Mouse (Mus musculus) urinary bladder, adult 18-20 months (tissue): ENCODE measurements at regions not wholly inside any gene's neighbourhood (a gene's known extent, or its start where the extent isn't known, plus 50 kb on each side); places are given as distances from the start of the nearest gene placed in this dataset.

Source experiments
- DNase-seq, 2 experiments: peaks; one replicate each; pipeline ENCODE4 v3.0.0; 2022; ENCODE audit warnings: low spot score in 2 of 2, mixed read lengths in 2 of 2

GRCm38 (mm10) chr12:106585626-106586025 lies 575.6 kb downstream of the Vrk1 start:
- DNase-seq = no peak

DNA sequence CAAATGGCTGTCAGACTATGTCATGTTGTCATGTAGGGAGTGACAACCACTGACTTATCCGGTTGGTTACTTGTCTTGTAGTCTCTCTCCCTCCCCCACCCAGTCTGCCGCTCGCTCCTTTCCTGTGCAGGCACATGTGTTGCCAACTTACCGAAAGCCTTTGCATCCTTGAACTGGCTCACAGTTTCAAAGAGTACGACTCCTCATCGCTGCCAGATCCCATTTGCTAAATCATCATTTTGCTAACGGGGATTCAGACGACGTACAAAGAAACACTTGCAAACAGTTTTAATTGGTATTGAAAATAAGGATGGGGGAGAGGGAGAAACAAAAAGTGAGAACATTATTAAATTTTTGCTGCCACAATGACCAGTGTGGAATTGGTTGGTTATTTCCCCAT lies 582.7 kb downstream of the Vrk1 start:
- no peak for DNase-seq

GRCm38 (mm10) chr12:106597636-106598035 lies 587.6 kb downstream of the Vrk1 start:
- DNase-seq = no peak

GRCm38 (mm10) chr12:106607240-106607639 lies 597.2 kb downstream of the Vrk1 start:
- no peak for DNase-seq

- no peak for DNase-seq
These were observed 597.8 kb downstream of the Vrk1 start for GRCm38 (mm10) chr12:106607655-106608337.

DNA sequence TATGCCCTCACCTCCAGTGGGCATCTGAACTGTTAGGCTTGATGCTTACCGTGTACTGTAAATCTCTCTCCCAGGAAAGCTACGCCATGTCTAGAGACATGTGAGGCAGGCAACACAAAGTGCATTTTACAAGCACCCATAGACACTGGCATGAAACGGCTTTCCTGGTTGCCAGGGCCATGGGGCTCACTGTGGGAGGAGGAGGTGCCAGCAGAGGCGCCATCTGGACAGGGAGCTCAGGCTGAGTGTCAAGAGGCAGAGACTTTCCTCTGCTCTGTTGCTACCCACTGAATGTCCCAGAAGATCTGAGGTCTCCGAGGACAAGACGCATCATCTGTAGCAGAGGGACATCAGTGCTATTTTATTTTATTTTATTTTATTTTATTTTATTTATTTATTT lies 608.7 kb downstream of the Vrk1 start:
- no peak for DNase-seq

DNA sequence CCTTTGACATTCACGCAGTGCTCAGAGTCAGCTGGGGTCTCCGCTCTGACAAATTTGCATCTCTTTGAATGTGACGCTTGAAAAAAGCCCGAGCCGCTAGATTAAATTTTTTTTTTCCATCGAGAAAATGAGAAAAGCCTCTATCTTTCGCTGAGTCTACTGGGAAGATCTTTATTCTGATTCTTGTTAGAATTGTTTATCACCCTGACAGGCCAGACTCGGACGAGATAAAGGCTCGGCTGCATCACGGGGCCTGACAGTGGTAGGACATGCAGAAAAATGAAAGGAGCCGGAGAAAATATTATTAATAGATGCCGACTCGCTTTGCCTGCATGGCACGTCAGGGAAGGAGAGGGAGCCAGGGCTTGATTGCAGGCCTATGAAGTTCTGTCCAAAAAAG lies 616.8 kb downstream of the Vrk1 start:
- DNase-seq = no peak

DNA sequence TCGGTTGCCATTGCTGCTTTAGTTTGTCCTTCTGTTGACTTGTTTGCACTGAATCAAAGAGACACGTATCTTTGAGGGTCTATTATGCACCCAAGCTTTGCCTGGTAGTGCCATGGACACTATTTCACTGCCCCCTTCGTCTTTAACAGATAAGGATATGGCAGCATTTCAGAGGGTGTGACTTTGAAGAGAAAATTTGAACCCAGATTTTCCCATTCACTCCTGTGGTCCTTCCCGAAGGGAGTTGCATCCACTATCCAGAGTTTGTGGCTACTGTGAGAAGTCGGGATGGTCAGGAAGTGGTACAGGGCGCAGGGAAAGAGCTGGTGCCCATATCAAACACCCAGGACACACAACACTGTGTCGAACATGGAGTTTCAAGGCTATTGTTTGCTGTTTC lies 622.5 kb downstream of the Vrk1 start:
- no peak for DNase-seq

- DNase-seq = no peak
These were observed 623.1 kb downstream of the Vrk1 start for GRCm38 (mm10) chr12:106633096-106633495.

- DNase-seq = no peak
These were observed 648.3 kb downstream of the Vrk1 start for GRCm38 (mm10) chr12:106658317-106658716.

GRCm38 (mm10) chr12:106673232-106673766 lies 663.3 kb downstream of the Vrk1 start:
- DNase-seq = no peak

- DNase-seq = no peak
These were observed 664.7 kb downstream of the Vrk1 start for GRCm38 (mm10) chr12:106674741-106675140.

GRCm38 (mm10) chr12:106676136-106676535 lies 666.1 kb downstream of the Vrk1 start:
- no peak for DNase-seq

DNA sequence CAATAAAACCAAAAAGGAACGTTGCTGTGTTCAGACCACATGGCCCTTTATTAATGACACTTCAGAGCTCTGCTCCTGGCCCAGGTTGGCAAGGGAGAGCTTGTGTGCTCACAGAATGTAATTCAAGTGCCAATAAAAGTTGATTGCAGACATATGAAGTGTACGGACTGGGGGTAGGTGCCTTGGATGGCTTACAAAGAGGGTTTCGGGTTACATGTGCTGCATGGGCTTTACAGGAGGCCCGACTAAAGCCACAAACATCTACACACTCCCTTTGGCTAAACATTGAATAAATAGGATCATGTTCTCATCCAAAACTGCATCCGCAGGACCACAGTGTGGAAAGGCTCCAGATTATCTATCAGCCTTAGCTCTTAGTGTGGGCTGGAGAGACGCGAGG lies 666.5 kb downstream of the Vrk1 start:
- no peak for DNase-seq

DNA sequence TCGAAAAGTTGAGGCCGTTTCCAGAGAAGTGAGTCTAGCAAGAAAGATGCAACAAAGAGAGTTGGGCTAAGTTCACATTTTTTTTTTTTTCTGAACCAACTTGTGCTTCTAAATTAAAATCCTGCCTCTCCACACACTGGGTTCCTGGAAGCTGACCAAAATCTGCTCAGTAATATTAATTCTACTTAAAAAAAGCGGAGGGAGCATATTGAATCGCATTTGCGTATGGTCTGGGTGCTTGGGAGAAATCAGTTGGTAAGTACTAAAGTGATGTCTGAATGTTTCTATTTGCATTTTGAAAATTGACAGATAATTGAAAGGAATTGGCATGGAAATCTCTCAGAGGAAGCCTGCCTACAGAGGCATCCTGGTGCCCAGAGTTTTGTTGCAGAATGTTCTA lies 676.0 kb downstream of the Vrk1 start:
- no peak for DNase-seq

GRCm38 (mm10) chr12:106687751-106688150 lies 677.7 kb downstream of the Vrk1 start:
- no peak for DNase-seq

DNA sequence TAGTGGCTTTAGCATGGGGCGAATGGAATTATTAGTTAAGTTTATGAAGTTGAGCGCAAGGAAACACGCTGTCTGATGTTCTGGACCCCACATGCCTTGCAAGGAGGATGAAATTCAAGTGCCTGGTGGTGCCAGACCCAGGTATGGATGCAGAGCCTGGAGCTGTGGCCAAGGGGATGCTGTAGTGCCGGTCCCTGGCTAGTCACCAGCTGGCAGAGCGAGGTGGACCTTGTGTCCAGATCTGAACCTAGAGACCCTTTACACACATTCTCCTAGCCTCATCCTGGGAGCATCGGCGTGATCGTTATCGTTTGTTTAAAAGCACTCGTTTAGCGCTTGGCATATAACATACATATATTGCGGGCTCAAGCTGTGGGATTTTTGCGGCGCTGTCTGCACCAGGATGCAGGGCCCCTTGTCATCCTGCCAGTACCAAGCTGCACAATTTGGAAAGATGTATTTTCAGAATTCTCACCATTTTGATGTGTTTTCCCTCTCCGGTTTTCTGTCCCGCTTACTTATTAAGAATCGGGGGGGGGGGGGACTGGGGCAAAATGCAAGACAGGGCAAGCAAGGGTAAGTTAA lies 678.2 kb downstream of the Vrk1 start:
- DNase-seq = no peak

- DNase-seq = no peak
These were observed 692.9 kb downstream of the Vrk1 start for GRCm38 (mm10) chr12:106702958-106703357.

GRCm38 (mm10) chr12:106721271-106722009 lies 711.4 kb downstream of the Vrk1 start:
- no peak for DNase-seq

DNA sequence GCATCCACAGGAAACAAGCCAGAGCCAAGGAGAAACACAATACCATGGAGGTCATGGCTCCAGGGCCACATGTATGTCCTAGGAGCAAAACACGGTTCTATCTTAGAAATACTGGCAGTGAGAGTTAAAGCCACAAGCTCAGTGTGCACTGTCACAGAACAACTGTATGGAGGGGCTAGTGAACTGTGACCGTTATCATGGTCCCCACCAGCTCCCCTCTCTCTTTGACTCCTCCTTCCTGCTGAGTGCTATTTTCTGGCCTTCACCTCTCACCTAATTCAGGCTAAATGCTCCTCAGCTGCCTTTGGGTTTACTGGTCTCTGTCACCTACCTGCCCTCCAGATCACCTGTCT lies 712.0 kb downstream of the Vrk1 start:
- no peak for DNase-seq

DNA sequence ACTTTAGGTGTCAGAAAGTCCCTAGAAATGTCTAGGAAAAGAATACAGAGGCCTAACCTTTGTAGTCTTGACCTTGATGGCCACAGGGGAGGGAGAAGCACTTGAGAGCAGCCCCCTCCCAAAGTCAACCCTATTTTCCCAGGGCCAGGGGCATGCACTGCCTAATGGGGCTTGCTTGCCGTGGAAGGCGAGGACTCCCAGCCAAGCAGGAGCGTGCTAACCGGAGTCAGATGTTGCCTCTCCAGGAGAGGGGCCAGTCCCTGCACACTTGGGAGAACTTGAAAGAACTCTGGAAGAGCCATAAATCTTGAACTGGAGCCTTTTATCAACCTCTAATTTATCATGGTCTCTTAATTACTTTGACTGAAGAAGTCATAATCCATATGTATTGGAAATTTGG lies 712.7 kb downstream of the Vrk1 start:
- DNase-seq = no peak

- no peak for DNase-seq
These were observed 716.9 kb downstream of the Vrk1 start for GRCm38 (mm10) chr12:106726920-106727319.

DNA sequence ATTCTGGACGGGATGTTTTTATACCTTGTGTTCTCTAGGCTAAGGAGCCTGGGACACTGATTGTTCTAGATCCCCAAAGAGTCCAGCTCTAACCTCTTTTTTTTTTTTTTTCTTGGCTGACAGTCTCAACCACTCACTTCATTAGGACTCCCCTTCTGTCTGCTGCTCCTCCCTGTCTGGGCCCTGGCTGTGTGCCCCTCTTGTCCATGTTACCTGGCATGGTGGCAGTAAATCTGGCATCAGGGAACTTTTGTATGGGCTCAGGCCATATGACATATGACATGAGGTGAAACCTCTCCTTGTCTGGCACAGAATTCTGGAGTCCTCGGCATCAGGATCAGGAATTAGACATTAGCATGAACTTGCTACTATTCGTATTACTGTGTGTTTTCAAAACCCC lies 717.5 kb downstream of the Vrk1 start:
- no peak for DNase-seq
